ENCODE assay signal across 13 mouse cellular contexts in genomic region chr5:144491308-144491707, GRCm38 (mm10). TPM values are rescaled to one million over a fixed set of nuclear protein-coding genes. Genes with fewer than 3 reads are reported as not detected.
DNase-seq lines count a peak whose midpoint lies in the region; ATAC-seq and TF ChIP-seq lines count a peak whose summit lies in the region.
"Had no signal": no experiment of that assay in that cellular context is flagged by ENCODE, and none has a peak within 500 bp of the region (broad histone marks: within the 10 kb centered on the region; RNA-seq: fewer than 3 reads in every experiment).

No protein-coding gene starts in this region.

- no peak for TF ChIP-seq CTCF in midbrain, postnatal 0 days (IDR thresholded peaks at IDR 0.05)

- no peak overlapping the region for H3K27ac ChIP-seq in midbrain, embryonic 14.5 days (replicated peaks; ENCODE audit: low read depth, low read length)
- no peak overlapping the region for H3K27ac ChIP-seq in midbrain, postnatal 0 days (ENCODE audit: low read depth, low read length)
- H3K27ac ChIP-seq: heart, embryonic 15.5 days; midbrain, embryonic 10.5 days had no signal

- WGBS in midbrain, embryonic 14.5 days = 14% methylated on average over 6 of the region's 6 CpGs
- WGBS in midbrain, postnatal 0 days = 25% methylated on average over 6 of the region's 6 CpGs

- no peaks in the 10 kb centered on the region for H3K4me1 ChIP-seq in midbrain, embryonic 14.5 days (ENCODE audit: control insufficient read depth, insufficient read depth, low read length)
- H3K4me1 ChIP-seq in midbrain, postnatal 0 days (ENCODE audit: insufficient read depth, low read length) = no peaks in the 10 kb centered on the region
- H3K4me1 ChIP-seq: heart, embryonic 15.5 days; midbrain, embryonic 10.5 days had no signal

- no peaks in the 10 kb centered on the region for H3K27me3 ChIP-seq in midbrain, embryonic 14.5 days (ENCODE audit: control insufficient read depth, insufficient read depth, low read length)
- H3K27me3 ChIP-seq in midbrain, postnatal 0 days (ENCODE audit: insufficient read depth, low read length) = no peaks in the 10 kb centered on the region
- H3K27me3 ChIP-seq: heart, embryonic 15.5 days had no signal

- H3K36me3 ChIP-seq in midbrain, embryonic 14.5 days (ENCODE audit: control insufficient read depth, insufficient read depth, low read length) = no peaks in the 10 kb centered on the region
- no peaks in the 10 kb centered on the region for H3K36me3 ChIP-seq in midbrain, postnatal 0 days (ENCODE audit: insufficient read depth, low read length)
- H3K36me3 ChIP-seq: heart, embryonic 15.5 days; midbrain, embryonic 10.5 days had no signal

- peak; percentile 25 for DNase-seq in heart, postnatal 4 days
- DNase-seq in heart, adult 9 months (ENCODE audit: low spot score in 2 of 2) = no peak
- DNase-seq in midbrain, embryonic 14.5 days = peak; percentile 15
- no peak for DNase-seq in midbrain, postnatal 0 days (ENCODE audit: low spot score)
- DNase-seq in embryo, embryonic 10 days (ENCODE audit: low spot score) = peak; percentile 51
- DNase-seq in retina, postnatal 1 day = peak; percentile 24
- DNase-seq in left cerebral cortex, adult 9 months (ENCODE audit: low spot score in 2 of 2) = no peak
- DNase-seq in ovary, postnatal 36 days (ENCODE audit: low spot score) = no peak
- DNase-seq: cerebellum, adult 9-10 months; liver had no signal

- no peak overlapping the region for H3K9ac ChIP-seq in midbrain, embryonic 14.5 days (replicated peaks; ENCODE audit: low read length)
- no peak overlapping the region for H3K9ac ChIP-seq in midbrain, postnatal 0 days (replicated peaks; ENCODE audit: low read length, poor library complexity, severe bottlenecking)
- H3K9ac ChIP-seq: heart, embryonic 15.5 days had no signal

- H3K4me2 ChIP-seq in midbrain, embryonic 14.5 days (ENCODE audit: low read length) = no peak overlapping the region
- H3K4me2 ChIP-seq in midbrain, postnatal 0 days (ENCODE audit: low read depth, low read length, poor library complexity, severe bottlenecking) = no peak overlapping the region
- H3K4me2 ChIP-seq: heart, embryonic 15.5 days had no signal

- no peaks in the 10 kb centered on the region for H3K9me3 ChIP-seq in midbrain, embryonic 14.5 days (ENCODE audit: control insufficient read depth, low read length)
- H3K9me3 ChIP-seq in midbrain, postnatal 0 days (ENCODE audit: low read length) = no peaks in the 10 kb centered on the region
- H3K9me3 ChIP-seq: heart, embryonic 15.5 days; midbrain, embryonic 10.5 days had no signal

- no peak for ATAC-seq in midbrain, embryonic 14.5 days (ENCODE audit: low FRiP score, low TSS enrichment)
- no peak for ATAC-seq in midbrain, postnatal 0 days (ENCODE audit: low FRiP score)

- H3K4me3 ChIP-seq in midbrain, embryonic 14.5 days (replicated peaks; ENCODE audit: low read depth, low read length) = no peak overlapping the region
- no peak overlapping the region for H3K4me3 ChIP-seq in midbrain, postnatal 0 days (ENCODE audit: low read depth, low read length)
- H3K4me3 ChIP-seq: erythroblast, embryonic 14.5 days; heart, embryonic 15.5 days; midbrain, embryonic 10.5 days had no signal

RNA-seq across cellular contexts. Expression of gene Nptx2, which starts 54.4 kb away (rescaled TPM):
- total RNA-seq in heart, postnatal 4 days (2021) = under 1 TPM in 1 of 2 experiments, not detected in 1; 0.23 TPM
- polyA plus RNA-seq in midbrain, embryonic 14.5 days (2014; fragmentation: Nextera tagmentation; extraction: Ambion mirVana) = 5.4 and 5.7 TPM in 2 replicates
- 45.0 and 45.8 TPM in 2 replicates for total RNA-seq in midbrain, postnatal 0 days (2014; rRNA removed)
- 14.0 and 14.2 TPM in 2 replicates for polyA plus RNA-seq in midbrain, postnatal 0 days (2015; fragmentation: Nextera tagmentation; extraction: Ambion mirVana)
- polyA plus RNA-seq: erythroblast, embryonic 14.5 days had no signal

Comparison
In these comparisons a context has a peak if more than half of its experiments do, and no peak if none do; other contexts are left out.
1. DNase-seq: peak in heart, postnatal 4 days (single experiment), midbrain, embryonic 14.5 days (single experiment), embryo, embryonic 10 days (single experiment) and retina, postnatal 1 day (single experiment); none in heart, adult 9 months (0 of 2), midbrain, postnatal 0 days (single experiment), left cerebral cortex, adult 9 months (0 of 2) and ovary, postnatal 36 days (single experiment).
2. RNA of gene Nptx2, which starts 54.4 kb away (total RNA-seq): 45.0 to 45.8 TPM in midbrain, postnatal 0 days; 0.23 TPM in heart, postnatal 4 days; every median in the first group is over 10 times any median in the second.